Mouse (Mus musculus): ENCODE results near the gene Sept5. TPM values are rescaled to one million over a fixed set of nuclear protein-coding genes. Genes with fewer than 3 reads are reported as not detected.

Sept5 gene
- polyA plus RNA-seq, 1 experiment from 2014 or later = 212 TPM

DNA sequence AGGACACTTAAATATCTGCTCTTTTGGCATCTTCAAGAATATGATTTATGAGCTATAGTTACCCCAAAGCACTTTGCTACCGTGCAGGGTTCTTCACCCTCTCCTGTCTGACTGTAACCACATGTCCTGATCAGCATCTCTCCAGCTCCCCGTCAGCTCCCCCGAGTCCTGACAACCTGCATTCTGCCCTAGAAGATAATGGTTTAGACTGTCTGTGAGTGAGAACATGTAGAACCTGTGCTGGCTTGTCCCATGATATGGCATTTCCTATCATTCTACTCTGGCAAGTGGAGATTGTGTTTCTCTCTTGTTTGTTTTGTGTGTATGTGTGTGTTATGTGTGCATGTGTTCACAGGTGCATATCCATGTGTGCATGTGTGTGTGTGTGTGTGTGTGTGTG, 31.7 kb downstream of the Sept5 start:
- H3K27ac ChIP-seq (replicated peaks) = no peak overlapping the region
- H3K9ac ChIP-seq = no peak overlapping the region
- peaks cover 23% of the 10 kb centered on the region for H3K27me3 ChIP-seq
- H3K4me2 ChIP-seq = no peak overlapping the region
- H3K4me3 ChIP-seq = no peak overlapping the region
- no peaks in the 10 kb centered on the region for H3K9me3 ChIP-seq
- no peaks in the 10 kb centered on the region for H3K36me3 ChIP-seq
- 80% methylated on average over 3 of the region's 3 CpGs for WGBS
- H3K4me1 ChIP-seq (replicated peaks) = 0 out of 2 replicates have a peak, but pooled peaks cover 4% of the 10 kb centered on the region
- no peak for ATAC-seq (ENCODE audit: low FRiP score, low read depth)

DNA sequence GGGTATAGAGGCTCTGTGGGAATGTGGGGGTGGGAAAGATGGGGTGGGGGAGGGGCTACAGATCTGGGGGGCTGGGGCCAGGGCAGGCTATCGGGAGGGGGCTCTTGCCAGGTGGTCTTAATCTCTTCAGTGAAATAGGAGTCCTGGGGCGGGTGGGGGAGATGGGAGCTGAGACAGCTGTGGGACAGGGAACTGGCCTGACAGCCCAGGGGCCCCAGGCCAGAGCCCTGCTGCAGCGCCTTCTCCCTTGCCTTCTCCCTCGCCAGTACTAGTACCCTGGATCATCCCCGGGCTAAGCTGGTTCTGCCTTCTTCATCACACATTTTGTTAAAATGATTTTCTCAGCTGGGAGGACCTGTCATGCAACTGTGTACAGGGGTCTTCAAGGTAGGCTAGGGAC, 33.5 kb downstream of the Sept5 start:
- WGBS = 63% methylated on average over 5 of the region's 5 CpGs
- Histone ChIP-seq H3K27ac (replicated peaks) (no peak overlapping the region), H3K36me3 (no peaks in the 10 kb centered on the region), H3K4me1 (replicated peaks) (peaks cover 7% of the 10 kb centered on the region), H3K4me3 (no peak overlapping the region), H3K9ac (no peak overlapping the region), H3K27me3 (peaks cover 37% of the 10 kb centered on the region), H3K4me2 (no peak overlapping the region), H3K9me3 (no peaks in the 10 kb centered on the region)
- ATAC-seq (ENCODE audit: low FRiP score, low read depth) = no peak

DNA sequence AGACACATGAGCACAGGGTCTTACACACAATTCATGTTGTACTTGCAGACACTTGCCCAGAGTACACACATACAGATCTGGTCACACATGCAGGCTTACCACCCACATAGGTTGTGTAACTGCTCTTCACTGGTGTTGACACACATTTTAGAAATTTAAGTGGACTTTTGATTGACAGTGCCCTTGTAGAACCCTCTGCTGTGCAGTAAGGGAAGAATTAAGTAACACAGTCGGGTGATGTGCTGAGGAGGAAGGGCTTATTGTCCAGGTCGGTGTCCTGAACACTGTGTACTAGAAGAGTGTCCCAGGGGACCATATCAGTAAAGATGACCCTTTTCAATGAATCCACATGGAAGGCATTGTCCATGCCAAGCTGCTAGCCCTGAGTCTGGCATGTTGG, 35.8 kb downstream of the Sept5 start:
- Histone ChIP-seq H3K27ac (replicated peaks) (no peak overlapping the region), H3K4me2 (no peak overlapping the region), H3K4me3 (no peak overlapping the region), H3K27me3 (peaks cover 57% of the 10 kb centered on the region), H3K4me1 (replicated peaks) (peaks cover 21% of the 10 kb centered on the region), H3K9me3 (no peaks in the 10 kb centered on the region), H3K36me3 (no peaks in the 10 kb centered on the region), H3K9ac (no peak overlapping the region)
- no peak for ATAC-seq (ENCODE audit: low FRiP score, low read depth)
- WGBS = 74% methylated on average over 2 of the region's 2 CpGs

DNA sequence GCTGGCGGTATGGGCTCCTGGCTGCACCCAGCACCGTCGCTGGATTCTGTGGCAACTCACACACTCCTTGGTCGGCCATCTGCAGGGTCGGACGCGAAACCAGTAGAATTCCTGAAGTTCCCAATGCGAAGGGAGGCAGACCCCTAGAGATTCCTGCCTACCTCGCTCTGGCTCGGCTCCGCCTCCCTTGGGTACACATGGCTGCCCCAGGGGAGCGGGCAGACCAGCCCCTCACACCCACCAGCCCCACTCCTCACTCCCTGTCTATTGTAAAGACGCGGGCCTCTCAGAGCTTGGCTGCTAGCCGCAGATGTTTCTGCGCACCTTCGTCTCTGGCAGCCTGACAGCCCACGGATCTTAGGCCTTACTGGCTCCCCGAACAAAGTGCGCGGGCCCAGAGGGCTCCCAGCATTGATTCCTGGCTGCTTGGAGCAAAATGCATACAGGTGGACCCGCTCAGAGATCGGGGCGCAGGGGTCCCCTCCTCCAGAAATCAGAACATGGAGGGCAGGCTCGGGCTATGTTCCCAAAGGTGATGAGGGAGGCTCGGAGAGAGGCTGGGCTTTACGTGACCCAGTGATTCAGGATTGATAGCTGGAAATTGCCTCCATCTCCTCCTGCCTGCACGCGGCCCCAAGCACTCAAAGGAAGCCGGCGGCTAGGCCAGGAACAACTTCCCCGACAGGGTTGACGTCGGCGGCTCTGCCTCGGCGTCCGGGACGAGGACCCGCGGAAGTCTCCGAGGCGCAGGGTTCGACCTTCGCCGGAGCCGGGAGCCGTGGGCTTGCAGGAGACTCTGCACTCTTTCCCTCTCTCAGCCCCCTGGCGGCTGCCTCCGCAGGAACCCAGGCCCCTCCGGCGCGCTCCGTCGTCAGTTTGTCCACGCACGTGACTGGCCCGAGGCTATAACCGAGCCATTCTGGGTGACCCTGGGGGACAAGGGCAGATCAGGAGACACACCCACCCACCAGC, 38.4 kb downstream of the Sept5 start:
- H3K9me3 ChIP-seq = no peaks in the 10 kb centered on the region
- peak overlapping the region; percentile 21 for H3K4me3 ChIP-seq
- H3K4me2 ChIP-seq = peak overlapping the region; percentile 47
- peaks cover 75% of the 10 kb centered on the region for H3K27me3 ChIP-seq
- 2% methylated on average over 58 of the region's 59 CpGs for WGBS
- no peaks in the 10 kb centered on the region for H3K36me3 ChIP-seq
- H3K4me1 ChIP-seq (replicated peaks) = peaks cover 35% of the 10 kb centered on the region
- ATAC-seq (ENCODE audit: low FRiP score, low read depth) = no peak
- H3K27ac ChIP-seq (replicated peaks) = no peak overlapping the region
- H3K9ac ChIP-seq = no peak overlapping the region

DNA sequence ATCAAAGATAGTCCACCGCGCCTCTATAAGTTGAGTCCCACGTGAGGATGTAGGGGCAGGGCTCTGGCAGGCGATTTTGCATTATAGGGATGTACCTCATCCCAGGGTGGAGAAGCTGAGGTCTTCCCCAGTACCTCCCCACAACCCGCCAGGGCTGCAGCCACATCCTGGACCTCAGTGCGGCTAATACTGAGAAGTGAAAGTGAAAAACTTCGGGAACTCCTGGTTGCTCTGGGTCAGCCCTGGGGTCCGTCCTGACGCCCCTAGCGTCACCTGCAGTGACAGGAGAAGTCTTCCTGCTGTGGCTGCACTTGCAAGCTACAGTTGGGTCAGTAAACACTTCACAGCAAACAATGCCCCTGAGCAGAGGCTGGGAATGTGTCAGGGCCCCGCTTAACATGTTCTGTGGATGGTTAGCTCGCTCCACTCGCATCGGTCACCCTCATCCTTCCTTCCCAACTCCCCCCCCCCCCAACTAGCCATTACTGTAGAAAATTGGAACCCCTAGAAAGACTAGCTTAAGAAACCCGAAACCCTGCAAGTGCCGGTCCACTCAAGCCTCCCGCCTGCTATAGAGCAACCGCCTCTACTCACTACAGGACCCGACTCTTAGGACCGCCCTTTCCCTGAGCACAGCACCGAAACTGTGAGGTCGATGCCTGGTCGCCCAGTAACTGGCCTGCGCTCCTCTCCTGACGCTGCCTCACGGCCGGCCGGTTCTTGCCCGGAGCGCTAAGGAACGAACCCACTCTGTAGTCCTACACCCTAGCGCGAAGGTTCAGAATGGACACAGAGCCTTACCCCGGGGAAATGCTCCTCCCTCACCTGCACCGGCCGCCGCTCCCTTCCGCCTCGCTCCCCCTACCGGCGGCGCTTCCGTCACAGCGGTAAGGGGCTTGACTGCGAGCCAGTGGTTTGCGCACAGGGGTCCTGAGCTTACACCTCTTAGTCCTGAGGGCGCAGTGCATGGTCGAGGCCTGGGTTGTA, 39.7 kb downstream of the Sept5 start, which contains the start of gene Tbx1:
TSS of gene Tbx1 (minus strand) at position 868 of the 987 bp plus-strand sequence.
- ATAC-seq (ENCODE audit: low FRiP score, low read depth) = no peak
- WGBS = 3% methylated on average over 48 of the region's 48 CpGs

DNA sequence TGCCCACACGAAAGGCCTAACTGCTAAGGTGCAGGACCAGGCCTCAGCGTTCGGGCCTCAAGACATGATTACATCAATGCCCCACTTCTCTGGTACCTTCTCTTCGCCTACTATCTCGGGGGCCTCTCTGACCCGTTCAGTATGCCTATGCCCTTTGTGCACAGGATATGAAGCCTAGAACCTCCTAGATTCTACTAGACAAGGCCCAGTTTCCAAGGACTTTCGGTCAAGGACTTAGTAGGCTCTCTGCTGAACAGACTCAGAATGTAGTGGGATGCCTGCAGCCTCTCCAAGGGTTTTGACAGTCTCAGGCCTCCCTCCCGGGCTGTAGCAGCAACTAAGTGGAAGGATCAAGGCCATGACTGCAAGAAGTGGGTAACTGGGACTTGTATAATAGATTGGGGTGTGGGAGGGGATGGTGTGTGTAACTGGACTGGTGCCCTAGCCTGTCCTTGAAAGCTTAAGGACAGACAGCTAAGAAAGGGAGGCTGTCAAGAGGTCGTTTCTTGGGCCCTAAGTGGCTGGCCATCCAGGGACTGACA, 40.6 kb downstream of the Sept5 start:
- Histone ChIP-seq H3K27me3 (peaks cover 88% of the 10 kb centered on the region), H3K4me1 (replicated peaks) (peaks cover 40% of the 10 kb centered on the region), H3K9me3 (no peaks in the 10 kb centered on the region), H3K4me3 (no peak overlapping the region), H3K9ac (no peak overlapping the region), H3K27ac (replicated peaks) (no peak overlapping the region), H3K36me3 (no peaks in the 10 kb centered on the region), H3K4me2 (no peak overlapping the region)
- no peak for ATAC-seq (ENCODE audit: low FRiP score, low read depth)
- WGBS = 21% methylated on average over 9 of the region's 9 CpGs

More for the DNA sequence above, 39.7 kb downstream of the Sept5 start, which contains the start of gene Tbx1:
- peak within 1 kb of the TSS; percentile 47 for H3K4me2 ChIP-seq
- H3K9me3 ChIP-seq = no peaks in the 10 kb centered on the region
- peaks cover 87% of the 10 kb centered on the region for H3K27me3 ChIP-seq
- no peak within 1 kb of the TSS for H3K9ac ChIP-seq
- peaks cover 40% of the 10 kb centered on the region for H3K4me1 ChIP-seq (replicated peaks)
- peak within 1 kb of the TSS; percentile 21 for H3K4me3 ChIP-seq
- H3K27ac ChIP-seq (replicated peaks) = no peak within 1 kb of the TSS
- no peaks in the 10 kb centered on the region for H3K36me3 ChIP-seq

DNA sequence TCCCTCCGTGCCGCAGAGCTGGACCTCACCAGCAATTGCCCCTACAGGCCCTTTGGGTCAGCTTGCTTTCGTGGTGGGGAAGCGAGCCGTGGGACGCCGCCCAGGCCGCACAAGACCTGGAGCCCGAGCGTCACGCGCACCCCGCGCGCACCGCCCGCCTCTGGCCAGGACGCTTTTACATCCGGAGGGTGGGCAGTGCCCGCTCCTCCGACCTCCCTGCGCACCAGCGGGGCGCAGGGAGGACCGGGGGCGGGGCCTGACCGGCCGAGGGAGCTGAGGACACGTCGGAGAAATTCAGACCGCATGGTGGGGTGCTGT, 41.1 kb downstream of the Sept5 start:
- ATAC-seq (ENCODE audit: low FRiP score, low read depth) = no peak
- no peaks in the 10 kb centered on the region for H3K9me3 ChIP-seq
- H3K4me1 ChIP-seq (replicated peaks) = peaks cover 40% of the 10 kb centered on the region
- H3K4me3 ChIP-seq = no peak overlapping the region
- no peak overlapping the region for H3K9ac ChIP-seq
- H3K36me3 ChIP-seq = no peaks in the 10 kb centered on the region
- no peak overlapping the region for H3K4me2 ChIP-seq
- WGBS = 4% methylated on average over 31 of the region's 31 CpGs
- H3K27ac ChIP-seq (replicated peaks) = no peak overlapping the region
- peaks cover 88% of the 10 kb centered on the region for H3K27me3 ChIP-seq

DNA sequence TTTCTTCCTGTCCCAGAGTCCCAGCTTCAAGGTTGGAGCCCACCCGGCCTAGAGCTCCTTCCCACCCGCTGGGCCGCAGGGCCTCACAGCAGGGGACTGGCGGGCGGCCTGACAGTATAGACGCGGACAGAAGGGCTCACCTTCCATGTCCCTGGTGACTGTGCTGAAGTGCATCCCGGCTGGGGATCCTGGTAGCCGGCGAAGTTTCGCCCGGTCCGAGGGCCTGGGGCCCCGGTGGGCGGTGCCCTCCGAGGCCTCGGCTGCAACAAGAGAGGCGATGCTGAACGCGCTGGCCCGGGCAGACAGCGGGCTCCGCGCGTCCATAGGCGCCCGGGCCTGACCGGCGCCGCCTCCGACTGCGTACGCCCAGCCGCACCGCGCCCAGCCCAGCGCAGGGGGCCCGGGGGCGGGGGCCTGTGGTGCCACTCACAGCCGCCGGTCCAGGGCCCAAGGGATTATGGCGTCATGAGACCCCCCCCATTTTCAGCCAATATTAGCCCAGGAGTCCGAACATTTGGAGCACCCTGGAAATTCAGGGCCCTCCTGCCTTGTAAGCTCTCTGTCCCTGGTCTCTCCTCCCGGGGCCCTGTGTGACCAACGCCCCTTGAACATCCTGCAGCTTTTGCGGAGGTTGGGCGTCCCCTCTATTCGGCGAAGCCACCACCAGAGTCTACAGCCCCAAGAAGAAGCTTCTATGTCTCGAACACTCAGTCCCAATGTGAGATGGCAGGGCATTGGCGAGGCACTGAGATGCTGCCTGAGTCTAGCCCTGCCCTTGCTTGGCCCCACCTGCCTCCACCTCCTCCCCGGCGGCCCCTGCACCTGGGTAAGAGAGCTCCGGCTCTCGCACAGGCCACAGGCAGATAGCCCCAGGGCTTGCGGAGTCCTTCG, 41.7 kb downstream of the Sept5 start:
- no peak for ATAC-seq (ENCODE audit: low FRiP score, low read depth)
- 1% methylated on average over 41 of the region's 57 CpGs for WGBS
- H3K4me2 ChIP-seq = peak overlapping the region; percentile 39

DNA sequence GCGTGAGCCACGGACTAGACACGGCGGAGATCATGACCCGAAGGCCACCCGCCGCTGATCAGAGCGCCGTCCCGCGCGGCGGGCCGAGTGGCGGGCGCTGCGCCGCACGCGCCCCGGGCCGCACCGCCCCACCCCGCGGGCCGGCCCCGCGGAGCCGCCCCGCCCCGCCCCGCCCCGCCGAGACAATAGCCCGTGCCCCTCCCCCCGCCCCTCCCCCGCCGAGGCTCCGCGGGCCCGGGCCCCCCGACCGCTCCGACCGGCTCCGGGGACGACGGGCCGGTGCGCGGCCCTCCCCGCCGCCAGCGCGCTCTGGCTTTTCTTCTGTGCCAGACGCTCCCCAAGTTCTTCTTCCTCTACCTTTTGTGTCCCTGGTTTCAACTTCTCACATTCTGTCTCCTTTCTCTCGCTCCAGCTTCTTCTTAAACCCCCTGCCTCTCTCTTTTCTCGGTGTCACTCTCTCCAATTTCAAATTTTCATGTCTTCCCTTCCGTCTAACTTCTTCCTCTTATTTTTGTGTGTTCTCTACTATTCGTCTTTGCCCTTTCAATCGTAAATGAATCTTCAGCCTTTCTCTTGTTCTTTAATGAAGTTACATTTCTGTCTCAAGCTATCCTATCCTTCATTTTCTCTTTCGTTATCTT, 42.7 kb downstream of the Sept5 start:
- Histone ChIP-seq H3K27ac (replicated peaks) (no peak overlapping the region), H3K36me3 (no peaks in the 10 kb centered on the region), H3K27me3 (peaks cover 92% of the 10 kb centered on the region), H3K4me3 (peak overlapping the region; percentile 36), H3K9me3 (no peaks in the 10 kb centered on the region), H3K4me2 (peak overlapping the region; percentile 59), H3K4me1 (replicated peaks) (peaks cover 47% of the 10 kb centered on the region), H3K9ac (no peak overlapping the region)
- ATAC-seq (ENCODE audit: low FRiP score, low read depth) = no peak
- under 1% methylated on average over 43 of the region's 62 CpGs for WGBS

More for the DNA sequence above, 41.7 kb downstream of the Sept5 start:
- H3K9me3 ChIP-seq = no peaks in the 10 kb centered on the region
- peaks cover 88% of the 10 kb centered on the region for H3K27me3 ChIP-seq
- no peaks in the 10 kb centered on the region for H3K36me3 ChIP-seq
- no peak overlapping the region for H3K9ac ChIP-seq
- H3K27ac ChIP-seq (replicated peaks) = no peak overlapping the region
- peak overlapping the region; percentile 12 for H3K4me3 ChIP-seq
- peaks cover 40% of the 10 kb centered on the region for H3K4me1 ChIP-seq (replicated peaks)

DNA sequence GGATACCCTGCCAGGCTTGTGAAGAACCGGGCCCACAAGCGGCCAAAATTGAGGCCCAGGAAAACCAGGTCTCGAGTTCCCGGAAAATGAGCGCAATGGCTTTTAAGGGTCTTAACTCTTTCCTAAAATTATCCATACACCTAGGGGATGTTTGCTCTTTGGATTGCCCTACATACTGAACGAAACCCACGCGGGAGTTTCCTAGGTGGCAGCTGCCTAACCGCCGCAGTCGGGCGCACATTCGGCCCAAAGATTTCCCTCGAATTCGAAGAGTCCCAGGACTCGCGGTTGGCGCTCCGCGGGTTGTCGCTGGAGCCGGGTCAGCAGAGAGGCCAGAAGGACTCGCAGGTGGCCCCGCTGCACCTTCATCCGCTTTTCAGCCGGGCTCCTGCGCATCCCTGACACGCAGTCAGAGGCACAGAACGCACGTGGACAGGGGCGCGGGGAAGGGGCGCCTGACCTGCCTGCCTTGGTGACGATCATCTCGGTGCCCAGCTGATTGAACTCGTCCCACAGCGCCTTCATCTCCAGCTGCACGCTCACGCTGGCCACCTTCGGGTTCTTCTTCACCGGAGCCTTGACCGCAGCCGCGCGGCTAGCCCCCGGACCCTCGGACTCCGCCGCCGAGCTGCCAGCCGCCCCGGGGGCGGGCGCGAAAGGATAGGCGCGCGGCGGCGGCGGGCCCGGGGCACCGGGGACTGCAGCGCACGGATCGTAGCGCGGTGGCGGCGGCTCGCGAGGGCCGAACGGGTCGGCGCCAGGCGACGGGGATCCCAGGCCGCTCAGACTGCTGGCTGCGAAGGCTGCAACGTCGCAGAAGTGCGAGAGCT, 43.5 kb downstream of the Sept5 start:
- Histone ChIP-seq H3K4me1 (replicated peaks) (peaks cover 48% of the 10 kb centered on the region), H3K9ac (no peak overlapping the region), H3K4me2 (peak overlapping the region; percentile 59), H3K27me3 (peaks cover 92% of the 10 kb centered on the region), H3K27ac (replicated peaks) (no peak overlapping the region), H3K4me3 (peak overlapping the region; percentile 36), H3K36me3 (no peaks in the 10 kb centered on the region), H3K9me3 (no peaks in the 10 kb centered on the region)
- ATAC-seq (ENCODE audit: low FRiP score, low read depth) = no peak
- 2% methylated on average over 81 of the region's 83 CpGs for WGBS

Data from hindbrain, embryonic 15.5 days (tissue).